Mouse (Mus musculus): Measurements from ENCODE around the gene Gucy2e. TPM values are rescaled to one million over a fixed set of nuclear protein-coding genes. Genes with fewer than 3 reads are reported as not detected.
A peak's percentile ranks its signal among the peaks of the same experiment; 100 is the strongest.

Gucy2e gene
- polyA plus RNA-seq, 3 experiments from 2014 or later: 0.14 to 0.38 (median 0.17) TPM

DNA sequence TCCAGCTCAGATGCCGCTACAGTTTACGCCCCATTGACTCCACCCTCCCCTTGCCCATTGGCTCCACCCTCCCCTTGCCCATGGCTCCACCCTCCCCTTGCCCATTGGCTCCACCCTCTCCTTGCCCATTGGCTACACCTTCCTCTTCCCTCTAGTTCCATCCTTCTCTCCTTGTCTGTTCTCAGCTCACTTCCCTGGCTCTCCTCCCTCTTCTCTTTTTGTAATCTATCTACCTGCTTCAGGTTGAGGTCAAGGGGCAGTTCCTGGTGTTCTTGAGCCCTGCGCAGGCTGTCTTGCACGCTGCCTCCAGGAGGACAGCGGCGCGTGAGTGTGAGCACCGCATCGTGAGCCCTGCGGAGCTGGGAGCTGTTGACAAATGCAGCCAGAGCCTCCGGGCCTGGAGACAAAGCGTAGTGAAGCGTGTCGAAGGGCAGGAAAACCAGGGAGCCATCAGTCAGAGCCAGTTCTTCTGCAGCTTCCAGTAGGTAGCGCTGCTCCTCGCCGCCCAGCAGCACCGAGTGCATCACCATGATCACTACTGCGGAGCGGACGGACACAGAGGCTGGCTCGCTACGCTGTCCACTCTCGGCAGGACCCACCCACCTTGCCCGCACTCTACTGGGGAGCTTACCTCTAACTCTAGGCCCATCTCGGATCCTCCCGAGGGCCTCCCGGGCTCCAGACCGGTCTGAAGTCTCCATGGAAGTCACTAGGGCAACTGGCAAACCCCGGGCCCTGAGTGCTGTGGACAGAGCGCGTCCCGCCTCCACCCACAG is 1.4 kb downstream of the Gucy2e start:
- ATAC-seq: peak; percentile 96

GRCm38 (mm10) chr11:69233141-69233540 is 3.7 kb downstream of the Gucy2e start:
- ATAC-seq: no peak

DNA sequence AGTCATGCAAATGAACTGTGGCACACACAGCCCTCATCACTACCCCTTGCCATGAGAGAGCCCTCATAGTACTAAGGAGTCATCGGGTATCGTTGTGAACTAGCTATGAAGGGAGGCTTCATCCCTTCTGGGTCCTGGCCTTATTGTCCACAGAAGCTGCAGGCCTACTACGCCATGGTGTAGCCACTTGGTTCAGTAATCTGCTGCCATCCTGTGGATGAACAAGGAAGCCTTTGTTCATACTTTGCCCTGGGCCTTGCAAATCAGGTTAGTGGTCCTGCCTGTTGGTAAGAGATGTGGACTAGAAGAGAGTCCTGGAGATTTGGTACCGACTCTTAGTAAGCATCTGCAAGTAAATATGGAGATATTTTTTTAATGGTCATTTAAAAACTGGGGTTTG is 6.4 kb downstream of the Gucy2e start:
- no peak for ATAC-seq

DNA sequence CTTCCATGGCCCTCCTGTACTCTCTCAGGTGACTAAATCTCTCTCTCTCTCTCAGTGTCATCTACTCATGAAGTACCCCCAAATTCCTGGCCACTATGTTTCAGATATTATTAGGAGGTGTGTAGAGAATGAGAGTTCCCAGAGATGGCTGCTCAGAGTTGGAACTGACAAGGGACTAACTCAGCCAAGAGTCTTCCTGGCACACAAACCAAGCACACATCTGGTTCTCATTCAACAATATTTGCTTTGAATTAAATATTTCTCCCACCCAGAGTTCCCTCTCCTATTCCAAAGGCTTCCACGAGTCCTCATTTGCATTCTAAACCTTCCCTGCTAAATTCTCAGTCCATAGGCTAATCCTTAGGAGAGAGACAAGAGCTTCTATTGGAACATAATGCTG is 11.1 kb downstream of the Gucy2e start:
- no peak for ATAC-seq

DNA sequence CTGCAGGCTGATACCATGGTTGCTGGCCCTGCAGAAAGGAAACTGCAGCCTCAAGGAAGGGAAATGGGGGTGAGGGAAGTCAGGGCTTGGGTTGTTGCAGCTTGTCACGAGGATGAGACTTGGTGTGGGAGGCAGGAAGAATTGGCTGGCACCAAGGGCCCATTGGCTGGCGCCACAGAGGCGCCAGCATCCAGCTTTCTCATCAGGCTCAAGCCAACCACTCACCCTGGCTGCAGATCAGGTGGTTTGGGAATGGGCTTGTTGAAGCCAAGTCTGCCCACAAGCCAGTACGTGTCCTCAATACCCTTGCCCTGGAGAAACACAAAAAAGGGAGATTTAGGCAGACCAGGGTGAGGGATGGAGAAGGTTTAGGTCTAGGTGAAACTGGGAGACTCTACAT is 13.7 kb downstream of the Gucy2e start:
- ATAC-seq: no peak

GRCm38 (mm10) chr11:69221070-69221469 is 15.8 kb downstream of the Gucy2e start:
- no peak for ATAC-seq

- no peak for ATAC-seq
Observed at GRCm38 (mm10) chr11:69218661-69219060, 18.2 kb downstream of the Gucy2e start.

- no peak for ATAC-seq
Observed at GRCm38 (mm10) chr11:69217411-69217810, 19.4 kb downstream of the Gucy2e start.

DNA sequence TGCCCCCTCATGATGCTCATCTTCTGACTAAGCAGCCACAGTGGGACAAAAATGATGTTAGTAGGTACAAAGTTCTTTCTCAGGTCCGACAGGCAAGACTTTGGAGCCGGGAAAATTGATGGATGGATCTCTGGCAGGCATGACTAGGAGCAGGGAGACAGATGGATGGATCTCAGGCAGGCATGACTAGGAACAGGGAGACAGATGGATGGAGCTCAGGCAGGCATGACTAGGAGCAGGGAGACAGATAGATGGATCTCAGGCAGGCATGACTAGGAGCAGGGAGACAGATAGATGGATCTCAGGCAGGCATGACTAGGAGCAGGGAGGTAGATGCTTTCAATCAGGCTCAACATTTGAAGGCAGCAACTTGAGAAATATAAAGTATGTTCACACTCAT is 25.4 kb downstream of the Gucy2e start:
- ATAC-seq: no peak

DNA sequence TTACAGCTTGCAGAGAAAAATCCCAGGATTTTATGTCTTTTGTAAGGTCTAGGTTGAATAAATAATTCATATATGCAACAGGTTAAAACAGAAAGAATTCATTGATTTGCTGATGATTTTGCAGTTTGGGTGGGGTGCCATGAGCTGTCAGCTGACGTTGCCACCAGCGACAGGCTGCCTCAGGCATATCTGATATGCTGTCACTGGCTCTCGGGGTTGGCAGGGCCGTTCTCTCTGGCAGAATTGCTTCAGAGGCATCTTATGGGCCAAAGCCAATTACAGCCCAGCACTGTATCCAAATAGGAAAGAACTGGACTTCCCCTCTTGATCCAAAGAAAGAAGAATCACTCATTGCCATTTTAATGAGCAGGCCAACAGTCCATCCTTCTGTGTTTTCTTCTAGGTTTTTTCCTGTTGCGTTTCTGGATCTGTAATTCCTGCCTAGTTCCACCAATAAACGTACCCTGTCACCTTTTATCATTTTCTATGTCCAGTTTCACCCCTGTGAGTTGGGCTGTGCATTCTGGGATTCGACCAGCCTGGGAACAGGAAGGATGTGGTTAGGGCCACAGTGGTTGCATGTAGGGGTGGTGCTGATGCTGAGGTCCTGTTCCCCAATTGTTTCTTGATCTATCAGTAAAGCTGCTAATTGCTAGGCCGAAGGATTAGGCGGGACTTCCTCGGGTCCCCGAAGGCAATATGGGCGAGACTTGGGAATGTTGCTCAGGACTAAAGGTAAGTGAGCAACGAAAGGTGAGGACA is 34.2 kb downstream of the Gucy2e start:
- no peak for ATAC-seq

- no peak for ATAC-seq
Observed at GRCm38 (mm10) chr11:69200231-69200630, 36.6 kb downstream of the Gucy2e start.

DNA sequence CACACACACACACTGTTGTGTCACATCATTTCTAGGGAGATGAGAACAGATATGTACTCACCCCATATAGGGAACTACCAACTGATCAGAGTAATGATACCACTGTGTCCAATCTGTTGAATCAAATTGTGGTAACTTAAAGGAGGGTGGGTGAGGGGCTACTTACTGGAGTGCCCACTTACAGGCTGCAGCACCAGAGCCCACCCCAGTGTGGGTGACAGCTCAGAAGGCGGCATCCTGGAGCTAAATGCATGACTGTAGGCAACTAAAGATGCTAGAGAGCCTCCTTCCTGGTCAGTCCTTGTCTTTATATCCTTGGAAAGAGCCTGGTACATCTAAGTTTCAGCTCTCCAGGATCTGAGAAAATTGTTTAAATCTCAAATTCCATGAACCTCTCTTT is 37.6 kb downstream of the Gucy2e start:
- ATAC-seq: no peak

- no peak for ATAC-seq
Observed at GRCm38 (mm10) chr11:69197743-69198142, 39.1 kb downstream of the Gucy2e start, which contains the start of gene Alox8. Alox8 (minus strand) TSS chr11:69197843.

DNA sequence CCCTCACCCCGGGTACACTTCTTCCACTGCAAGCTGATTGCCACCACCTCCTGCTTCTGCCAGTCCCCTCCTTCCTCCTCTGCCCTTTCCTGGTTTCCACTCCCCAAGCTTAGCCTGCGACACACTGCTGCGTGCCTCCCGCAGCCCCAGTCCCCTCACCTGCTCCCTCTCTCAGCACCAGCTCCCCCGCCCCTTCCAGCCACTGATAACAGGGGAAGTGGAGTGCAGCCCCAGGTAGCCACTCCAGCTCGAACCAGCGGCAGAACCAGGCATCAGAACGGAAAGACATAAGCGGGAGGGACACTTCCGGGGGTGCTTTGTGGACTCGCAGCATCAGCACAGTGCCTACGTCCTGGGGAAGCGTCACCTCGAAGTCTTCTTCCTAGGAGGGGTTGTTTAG is 39.6 kb downstream of the Gucy2e start:
- peak; percentile 73 for ATAC-seq

DNA sequence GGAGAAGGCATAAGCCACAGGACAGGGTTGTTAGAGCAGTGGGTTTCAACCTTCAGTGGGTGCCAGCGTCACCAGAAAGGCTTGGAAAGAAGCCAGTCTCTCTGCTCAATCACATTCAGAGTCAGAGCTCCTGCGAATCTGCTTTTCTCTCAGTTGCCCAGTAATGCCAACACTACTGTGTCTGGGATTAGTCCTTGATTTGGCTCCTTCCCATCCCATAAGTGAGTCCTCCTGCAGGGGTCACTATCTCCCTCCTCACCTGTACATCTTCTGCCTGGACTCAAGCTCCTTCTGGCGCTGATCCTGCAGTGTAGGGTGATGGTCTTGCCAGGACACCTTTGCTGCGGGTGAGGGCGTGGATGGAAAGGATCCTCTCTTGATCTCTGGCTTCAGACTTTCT is 40.1 kb downstream of the Gucy2e start:
- ATAC-seq: no peak

DNA sequence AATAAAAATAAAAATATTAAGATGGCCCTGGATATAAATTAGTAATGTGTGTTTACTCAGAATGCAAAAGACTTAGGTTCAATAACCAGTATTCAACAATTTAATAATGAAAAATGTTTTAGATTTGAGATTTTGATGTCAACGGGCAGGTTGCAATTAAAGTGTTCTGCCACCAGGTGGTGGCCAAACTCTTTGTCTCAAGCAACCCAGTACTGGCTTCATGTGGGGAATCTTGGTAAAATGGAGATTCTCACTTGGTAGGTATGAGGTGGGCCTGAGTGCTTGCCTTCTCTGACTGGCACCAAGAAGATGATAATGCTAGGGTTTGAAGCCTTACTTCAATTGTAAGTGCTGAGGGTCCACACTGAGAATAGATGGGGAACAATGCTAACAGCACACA is 44.0 kb downstream of the Gucy2e start:
- ATAC-seq: no peak

DNA sequence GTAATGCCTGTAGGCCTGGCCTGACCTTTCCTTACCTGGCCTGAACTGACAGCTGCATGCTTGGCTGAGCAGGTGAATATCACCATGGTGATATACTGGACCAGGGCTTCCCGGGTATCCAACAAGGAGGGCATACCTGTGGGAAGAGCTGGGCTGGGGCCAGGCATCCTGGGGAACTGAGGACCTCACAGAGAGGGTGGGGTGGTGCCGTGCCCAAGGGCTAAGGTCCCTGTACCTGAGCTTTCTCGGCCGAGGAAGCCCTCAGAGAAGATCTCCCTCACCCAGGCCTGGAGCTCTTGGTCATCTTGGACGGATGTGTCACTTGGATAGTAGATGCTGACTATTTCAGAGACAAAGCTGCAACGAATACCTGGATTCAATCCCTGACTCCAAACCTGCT is 50.9 kb downstream of the Gucy2e start:
- no peak for ATAC-seq

- no peak for ATAC-seq
Observed at GRCm38 (mm10) chr11:69185031-69185430, 51.8 kb downstream of the Gucy2e start.

DNA sequence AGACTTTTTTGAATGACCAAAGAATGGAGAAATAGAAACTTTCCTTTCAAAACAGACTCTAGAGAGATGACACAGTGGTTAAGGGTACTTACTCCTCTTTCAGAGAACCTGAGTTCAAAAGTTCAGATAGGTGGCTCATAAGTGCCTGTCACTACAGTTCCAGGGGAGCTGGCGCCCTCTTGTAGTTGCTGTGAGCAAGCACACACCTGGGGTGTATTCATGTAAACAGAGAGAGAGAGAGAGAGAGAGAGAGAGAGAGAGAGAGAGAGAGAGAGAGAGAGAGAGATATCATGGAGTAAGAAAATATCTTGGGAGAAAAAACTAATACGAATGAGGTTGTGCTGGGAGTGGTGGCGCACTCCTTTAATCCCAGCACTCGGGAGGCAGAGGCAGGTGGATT is 56.7 kb downstream of the Gucy2e start:
- no peak for ATAC-seq

- ATAC-seq: no peak
Observed at GRCm38 (mm10) chr11:69179512-69179911, 57.3 kb downstream of the Gucy2e start.

GRCm38 (mm10) chr11:69178525-69178924 is 58.3 kb downstream of the Gucy2e start:
- no peak for ATAC-seq

DNA sequence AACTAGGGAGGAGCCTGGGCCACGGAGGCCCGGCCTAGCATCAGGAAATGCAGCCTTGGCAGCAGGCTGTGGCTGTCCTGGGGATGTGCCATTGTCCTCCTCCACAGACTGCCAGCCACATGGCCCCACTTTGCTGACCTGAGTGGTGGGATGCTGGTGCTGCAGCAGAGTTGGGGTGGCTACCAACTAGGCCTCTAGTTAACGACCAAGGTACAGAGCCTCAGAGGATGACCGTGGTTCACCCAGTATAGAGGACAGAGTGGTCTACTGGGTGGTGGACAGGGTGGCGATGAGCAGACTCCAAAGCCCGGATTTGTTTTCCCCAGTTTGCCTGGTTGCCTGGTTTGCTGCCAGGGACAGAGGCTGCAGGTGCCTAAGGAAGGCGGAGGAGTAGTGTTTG is 62.1 kb downstream of the Gucy2e start:
- ATAC-seq: no peak

- ATAC-seq: no peak
Observed at GRCm38 (mm10) chr11:69172606-69173005, 64.2 kb downstream of the Gucy2e start.

DNA sequence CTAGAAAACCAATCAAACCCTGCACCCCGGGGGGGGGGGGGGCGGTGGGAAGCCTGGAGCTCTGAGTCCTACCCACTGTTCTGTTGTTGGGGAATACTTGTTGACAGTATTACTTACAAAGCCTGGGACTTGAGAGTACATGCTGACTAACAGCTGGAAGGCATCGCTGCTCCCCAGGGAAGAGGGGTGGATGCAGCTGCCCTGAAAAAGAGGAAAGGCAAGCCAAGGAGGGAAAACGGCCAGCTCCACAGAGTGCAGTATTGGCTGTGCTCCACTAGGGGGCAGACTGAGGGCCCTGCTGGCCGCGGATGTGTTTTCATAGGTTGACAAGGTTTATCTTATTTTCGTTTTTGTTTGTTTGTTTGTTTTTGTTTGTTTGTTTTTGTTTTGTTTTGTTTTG is 65.2 kb downstream of the Gucy2e start:
- no peak for ATAC-seq

Data from inflammation-experienced regulatory T-cells, adult 6 months (primary cell).